Mouse (Mus musculus): ENCODE results near the gene Rasa4. TPM values are rescaled to one million over a fixed set of nuclear protein-coding genes. Genes with fewer than 3 reads are reported as not detected.

Rasa4 gene
- total RNA-seq (2012; rRNA removed) (1.4 and 1.6 TPM in 2 replicates), polyA plus RNA-seq (2012; ENCODE audit: insufficient read depth in 1 of 2, insufficient read length in 2 of 2, low read depth in 1 of 2, low replicate concordance in 2 of 2, missing spikeins in 1 of 2) (1 to 10 TPM in 1 of 2 experiments, not detected in 1; 2.5 TPM)

GRCm38 (mm10) chr5:136083669-136084107 is at the start of gene Rasa4:
Gene Rasa4 (plus strand): TSS chr5:136083916.
- Histone ChIP-seq H3K27ac (ENCODE audit: control insufficient read depth, low read depth, low read length) (no peak within 1 kb of the TSS), H3K9ac (ENCODE audit: control insufficient read depth, low read depth, low read length, poor library complexity, severe bottlenecking) (peak within 1 kb of the TSS; percentile 67)
- TF ChIP-seq GATA1 (IDR thresholded peaks at IDR 0.05; ENCODE audit: low read depth, low read length), result no peak
- TF ChIP-seq POLR2AphosphoS5 (IDR thresholded peaks at IDR 0.05; ENCODE audit: borderline replicate concordance, low read depth, low read length), result no peak
- 0 out of 2 replicates have a peak, but pooled peaks have one; percentile 29 for TF ChIP-seq MXI1 (IDR thresholded peaks at IDR 0.05; ENCODE audit: low read depth, low read length)
- TF ChIP-seq ZMIZ1 (IDR thresholded peaks at IDR 0.05; ENCODE audit: low read depth, low read length), result no peak
- peak; percentile 14; the same call in 1 of the 2 replicates for TF ChIP-seq NELFE (IDR thresholded peaks at IDR 0.05; ENCODE audit: low read depth, low read length)
- TF ChIP-seq MAZ (IDR thresholded peaks at IDR 0.05; ENCODE audit: low read depth, low read length), result peak; percentile 89; the same call in 1 of the 2 replicates
- TF ChIP-seq CTCF (IDR thresholded peaks at IDR 0.05 in 2 of 3, conservative IDR thresholded peaks at IDR 0.05 in 1 of 3; ENCODE audit: control insufficient read depth in 1 of 3, insufficient read depth in 1 of 3, low read depth in 2 of 3, low read length in 3 of 3, poor library complexity in 1 of 3, severe bottlenecking in 1 of 3), result no peak
- TF ChIP-seq SMC3 (IDR thresholded peaks at IDR 0.05; ENCODE audit: low read depth, low read length), result no peak

DNA sequence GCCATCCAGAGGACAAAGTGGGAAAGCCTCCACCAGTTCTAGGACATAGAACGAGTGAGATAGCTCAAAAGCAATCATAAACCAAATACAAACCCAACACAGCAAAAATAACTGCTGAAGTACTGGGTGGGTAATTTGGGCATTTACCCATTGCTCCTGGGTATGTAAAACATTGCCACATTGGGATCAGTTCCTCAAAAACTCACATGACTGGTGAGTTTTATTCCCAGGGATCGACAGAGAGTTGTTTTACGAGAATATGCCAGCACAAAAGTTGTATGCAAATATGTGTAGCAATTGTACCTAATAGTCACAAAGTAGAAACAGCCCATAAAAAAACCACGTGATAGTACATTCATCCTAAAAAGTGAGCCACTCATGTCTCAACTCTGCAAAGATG is 48.8 kb upstream of the Rasa4 start:
- H3K27ac ChIP-seq (ENCODE audit: control insufficient read depth, low read depth, low read length), result no peak overlapping the region

More at GRCm38 (mm10) chr5:136083669-136084107, at the start of gene Rasa4:
- Histone ChIP-seq H3K36me3 (ENCODE audit: control insufficient read depth in 1 of 2, insufficient read depth in 2 of 2, low read length in 2 of 2) (no peaks in the 10 kb centered on the region), H3K27me3 (ENCODE audit: control insufficient read depth in 1 of 2, insufficient read depth in 2 of 2, low read length in 2 of 2) (no peaks in the 10 kb centered on the region), H3K4me3 (ENCODE audit: control insufficient read depth in 1 of 2, insufficient read depth in 1 of 2, low read depth in 2 of 2, low read length in 2 of 2) (peak within 1 kb of the TSS; percentile 64 to 69), H3K79me2 (ENCODE audit: control insufficient read depth, insufficient read depth, low read length, poor library complexity) (no peaks in the 10 kb centered on the region), H3K4me1 (ENCODE audit: control insufficient read depth in 1 of 2, insufficient read depth in 2 of 2, low read length in 2 of 2) (peaks cover 0 to 8% of the 10 kb centered on the region in 2 experiments; a peak in 1 of 4 replicates), H3K9me3 (replicated peaks; ENCODE audit: insufficient read depth, low read length) (no peaks in the 10 kb centered on the region)
- peak; percentile 93 for DNase-seq (ENCODE audit: low read depth, low spot score)

More for the DNA sequence above, 48.8 kb upstream of the Rasa4 start:
- Histone ChIP-seq H3K9me3 (replicated peaks; ENCODE audit: insufficient read depth, low read length) (no peaks in the 10 kb centered on the region), H3K27me3 (ENCODE audit: control insufficient read depth in 1 of 2, insufficient read depth in 2 of 2, low read length in 2 of 2) (no peaks in the 10 kb centered on the region), H3K4me3 (ENCODE audit: control insufficient read depth in 1 of 2, insufficient read depth in 1 of 2, low read depth in 2 of 2, low read length in 2 of 2) (no peak overlapping the region), H3K9ac (ENCODE audit: control insufficient read depth, low read depth, low read length, poor library complexity, severe bottlenecking) (no peak overlapping the region), H3K36me3 (ENCODE audit: control insufficient read depth in 1 of 2, insufficient read depth in 2 of 2, low read length in 2 of 2) (no peaks in the 10 kb centered on the region), H3K4me1 (ENCODE audit: control insufficient read depth in 1 of 2, insufficient read depth in 2 of 2, low read length in 2 of 2) (no peaks in the 10 kb centered on the region; a peak in 1 of 4 replicates), H3K79me2 (ENCODE audit: control insufficient read depth, insufficient read depth, low read length, poor library complexity) (no peaks in the 10 kb centered on the region)
- TF ChIP-seq POLR2AphosphoS2 (IDR thresholded peaks at IDR 0.05; ENCODE audit: low read length), result no peak
- no peak for TF ChIP-seq NRF1 (IDR thresholded peaks at IDR 0.05; ENCODE audit: insufficient read depth, low read depth, low read length, poor library complexity, severe bottlenecking)
- no peak for TF ChIP-seq CHD1 (IDR thresholded peaks at IDR 0.05; ENCODE audit: low read depth, low read length)
- no peak for TF ChIP-seq CHD2 (IDR thresholded peaks at IDR 0.05; ENCODE audit: low read length)
- TF ChIP-seq EP300 (IDR thresholded peaks at IDR 0.05; ENCODE audit: low read depth in 1 of 2, low read length in 2 of 2), result no peak
- TF ChIP-seq BHLHE40 (IDR thresholded peaks at IDR 0.05; ENCODE audit: borderline replicate concordance, low read depth, low read length), result no peak
- TF ChIP-seq RCOR1 (IDR thresholded peaks at IDR 0.05; ENCODE audit: low read depth, low read length), result no peak
- no peak for TF ChIP-seq MAFK (IDR thresholded peaks at IDR 0.05; ENCODE audit: borderline replicate concordance, low read depth, low read length)
- no peak for TF ChIP-seq POLR2A (IDR thresholded peaks at IDR 0.05; ENCODE audit: control insufficient read depth in 1 of 2, insufficient read depth in 1 of 2, low read depth in 1 of 2, low read length in 2 of 2, poor library complexity in 1 of 2)
- TF ChIP-seq RAD21 (IDR thresholded peaks at IDR 0.05; ENCODE audit: low read depth, low read length), result no peak
- no peak for TF ChIP-seq ETS1 (IDR thresholded peaks at IDR 0.05; ENCODE audit: low read depth, low read length)
- TF ChIP-seq MAZ (IDR thresholded peaks at IDR 0.05; ENCODE audit: low read depth, low read length), result no peak
- no peak for TF ChIP-seq MAX (IDR thresholded peaks at IDR 0.05; ENCODE audit: low read length)
- no peak for TF ChIP-seq HCFC1 (IDR thresholded peaks at IDR 0.05; ENCODE audit: low read depth, low read length)
- TF ChIP-seq KAT2A (conservative IDR thresholded peaks at IDR 0.05; ENCODE audit: low read depth, low read length), result no peak
- no peak for TF ChIP-seq POLR2AphosphoS5 (IDR thresholded peaks at IDR 0.05; ENCODE audit: borderline replicate concordance, low read depth, low read length)
- DNase-seq (ENCODE audit: low read depth, low spot score), result no peak
